Mouse (Mus musculus) lung, adult 18-20 months (tissue): ENCODE measurements at regions not wholly inside any gene's neighbourhood (a gene's known extent, or its start where the extent isn't known, plus 50 kb on each side); places are given as distances from the start of the nearest gene placed in this dataset.

ENCODE experiments used
- DNase-seq, 2 experiments: peaks; one replicate each; pipeline ENCODE4 v3.0.0; 2022; ENCODE audit warnings: mixed read lengths in 2 of 2

- peak in 1 of 2 experiments; percentile 2 for DNase-seq
Observed at GRCm38 (mm10) chrX:55584758-55585157, 358.1 kb downstream of the Slxl1 start.
